Mouse (Mus musculus) limb, embryonic 10.5 days (tissue): ENCODE measurements around the gene Plek2. TPM values are rescaled to one million over a fixed set of nuclear protein-coding genes. Genes with fewer than 3 reads are reported as not detected.

ENCODE experiments used
- DNase-seq: peaks from one replicate; pipeline ENCODE4 v3.0.0-alpha.2; 2017; ENCODE audit warnings: low spot score
- H3K27ac ChIP-seq: fragments of 300-500 bp; sonication (generic); 2 replicates; pipeline ENCODE4 v1.5.1; 2016; ENCODE audit warnings: mild to moderate bottlenecking
- H3K27me3 ChIP-seq: fragments of 300-500 bp; sonication (generic); 2 replicates; pipeline ENCODE4 v1.6.1; 2016; ENCODE audit warnings: low read depth, mild to moderate bottlenecking; ENCODE audit not compliant: poor library complexity, severe bottlenecking
- H3K36me3 ChIP-seq: fragments of 300-500 bp; sonication (generic); 2 replicates; pipeline ENCODE4 v1.6.1; 2016; ENCODE audit warnings: mild to moderate bottlenecking, moderate library complexity
- H3K4me1 ChIP-seq: fragments of 300-500 bp; sonication (generic); 2 replicates; pipeline ENCODE4 v1.6.1; 2016
- H3K4me3 ChIP-seq: fragments of 300-500 bp; sonication (generic); 2 replicates; pipeline ENCODE4 v1.5.1; 2016; ENCODE audit warnings: mild to moderate bottlenecking, moderate library complexity
- H3K9me3 ChIP-seq: fragments of 300-500 bp; sonication (generic); replicated peaks from 2 replicates; pipeline ENCODE4 v1.6.1; 2016; ENCODE audit warnings: mild to moderate bottlenecking
- WGBS: fragments of 180-500 bp; shearing (Covaris S2); methylation state at CpG from one replicate; pipeline ENCODE4 v1.1.7; 2016; 5-methylcytosine and 5-hydroxymethylcytosine counted together
- polyA plus RNA-seq: library from polyadenylated mRNA; unstranded; fragments of >200 nt; fragmentation: Nextera tagmentation; extraction: Ambion mirVana; gene quantifications from 2 replicates; pipeline ENCODE4 v1.2.1, GENCODE M21; 2016

Plek2 gene
- 2.7 and 3.2 TPM in 2 replicates for polyA plus RNA-seq

DNA sequence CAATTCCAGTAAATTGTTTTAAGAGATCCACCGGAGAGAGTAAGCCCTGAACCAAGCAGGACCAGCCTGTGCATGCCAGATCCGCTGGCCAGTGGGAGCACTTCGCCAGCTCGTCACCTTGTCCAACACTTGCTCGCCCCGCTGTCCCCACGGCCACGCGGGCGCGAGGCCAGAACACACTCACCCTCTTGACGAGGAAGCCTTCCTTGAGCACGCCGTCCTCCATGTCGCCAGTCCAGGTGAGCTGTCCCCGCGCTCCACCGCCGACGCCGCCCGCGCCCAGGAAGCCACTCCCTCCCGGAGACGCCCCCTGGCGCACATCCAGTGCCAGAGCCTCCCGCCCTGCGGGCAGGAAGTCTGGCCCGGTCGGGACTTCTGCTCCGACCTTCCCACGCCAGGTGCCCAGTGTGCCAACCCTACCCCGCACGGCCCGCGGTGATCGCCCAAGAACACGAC, at the start of gene Plek2:
TSS of gene Plek2 (minus strand) at position 258 of the 456 bp plus-strand sequence.
- Histone ChIP-seq H3K4me1 (peaks cover 16% of the 10 kb centered on the region), H3K27me3 (peaks cover 68% of the 10 kb centered on the region), H3K36me3 (no peaks in the 10 kb centered on the region), H3K4me3 (peak within 1 kb of the TSS; percentile 54), H3K27ac (peak within 1 kb of the TSS; percentile 61), H3K9me3 (no peaks in the 10 kb centered on the region)
- peak; percentile 74 for DNase-seq
- 2% methylated on average over 38 of the region's 38 CpGs for WGBS

GRCm38 (mm10) chr12:78956405-78956804, 49.6 kb upstream of the Plek2 start:
- no peaks in the 10 kb centered on the region for H3K27me3 ChIP-seq
- no peaks in the 10 kb centered on the region for H3K36me3 ChIP-seq
- H3K4me1 ChIP-seq = no peaks in the 10 kb centered on the region
- no peak overlapping the region for H3K4me3 ChIP-seq
- 81% methylated on average over 4 of the region's 4 CpGs for WGBS
- no peaks in the 10 kb centered on the region for H3K9me3 ChIP-seq
- H3K27ac ChIP-seq = no peak overlapping the region
- DNase-seq = no peak

DNA sequence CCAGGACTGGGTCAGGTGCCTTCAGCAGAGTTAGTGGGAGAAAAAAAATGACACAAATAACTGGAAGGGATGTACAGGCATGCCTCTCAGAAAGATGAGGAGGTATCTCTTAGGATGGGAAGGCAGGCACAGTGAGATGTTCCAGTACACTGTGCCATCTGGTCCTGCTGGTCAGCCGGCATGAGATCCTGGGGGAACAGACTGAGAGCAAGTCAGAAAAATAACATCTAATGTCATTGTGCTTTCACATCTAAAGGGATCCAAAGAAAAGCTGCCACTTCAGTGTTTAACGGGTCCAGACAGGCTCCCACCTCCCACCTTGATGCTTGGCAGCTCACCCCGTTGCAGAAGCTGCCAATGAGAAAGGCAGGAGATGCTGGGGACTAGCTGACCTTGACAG, 45.7 kb upstream of the Plek2 start:
- Histone ChIP-seq H3K4me1 (no peaks in the 10 kb centered on the region), H3K36me3 (no peaks in the 10 kb centered on the region), H3K9me3 (no peaks in the 10 kb centered on the region), H3K27me3 (no peaks in the 10 kb centered on the region), H3K27ac (no peak overlapping the region), H3K4me3 (no peak overlapping the region)
- 72% methylated on average over 3 of the region's 3 CpGs for WGBS
- DNase-seq = no peak

- 77% methylated on average over 11 of the region's 11 CpGs for WGBS
- Histone ChIP-seq H3K4me1 (no peaks in the 10 kb centered on the region), H3K9me3 (no peaks in the 10 kb centered on the region), H3K36me3 (no peaks in the 10 kb centered on the region), H3K4me3 (no peak overlapping the region), H3K27ac (no peak overlapping the region), H3K27me3 (no peaks in the 10 kb centered on the region)
- DNase-seq = no peak
Measured at GRCm38 (mm10) chr12:78952053-78952452, 45.3 kb upstream of the Plek2 start.

DNA sequence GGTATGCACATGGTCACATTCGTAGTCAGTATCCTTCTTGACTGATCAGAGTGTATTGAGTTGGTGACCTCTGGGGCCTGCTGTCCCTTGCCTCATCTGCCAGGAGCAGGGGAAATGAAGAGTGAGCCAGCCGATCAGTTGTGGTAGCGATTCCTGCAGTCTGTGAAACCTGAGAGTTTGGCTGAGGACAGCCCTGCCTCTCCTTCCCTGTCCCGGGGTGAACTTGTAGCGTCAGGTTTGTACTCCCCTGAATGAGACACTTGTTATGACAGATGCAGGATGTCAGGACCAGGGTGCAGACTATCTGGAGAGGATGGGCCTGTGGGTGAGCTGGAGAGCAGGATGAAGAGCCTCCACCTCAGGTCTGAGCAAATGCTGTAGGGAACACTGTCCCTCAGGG, 40.9 kb upstream of the Plek2 start:
- 69% methylated on average over 5 of the region's 5 CpGs for WGBS

DNA sequence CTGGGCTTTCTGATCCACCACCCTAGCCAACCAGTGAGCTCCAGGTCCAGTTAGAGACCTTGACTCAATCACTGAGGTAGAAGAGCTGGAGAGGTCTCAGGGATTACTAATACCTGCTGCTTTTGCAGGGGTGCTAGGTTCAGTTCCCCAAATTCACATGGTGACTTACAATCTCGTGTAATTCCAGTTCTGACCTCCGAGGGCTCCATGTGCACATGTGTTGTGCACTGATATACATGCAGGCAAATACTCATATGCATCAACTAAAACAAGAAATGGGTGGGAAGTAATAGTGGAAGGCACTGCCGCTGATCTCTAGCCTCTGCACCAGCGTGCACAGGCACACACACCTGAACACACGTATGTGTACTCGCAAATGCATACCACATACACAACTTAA, 40.4 kb upstream of the Plek2 start:
- DNase-seq = no peak
- no peaks in the 10 kb centered on the region for H3K36me3 ChIP-seq
- 87% methylated on average over 6 of the region's 6 CpGs for WGBS

More for the DNA sequence above, 40.9 kb upstream of the Plek2 start:
- no peaks in the 10 kb centered on the region for H3K9me3 ChIP-seq
- no peak overlapping the region for H3K4me3 ChIP-seq
- DNase-seq = no peak
- H3K27me3 ChIP-seq = no peaks in the 10 kb centered on the region
- H3K36me3 ChIP-seq = no peaks in the 10 kb centered on the region
- no peaks in the 10 kb centered on the region for H3K4me1 ChIP-seq
- H3K27ac ChIP-seq = no peak overlapping the region

DNA sequence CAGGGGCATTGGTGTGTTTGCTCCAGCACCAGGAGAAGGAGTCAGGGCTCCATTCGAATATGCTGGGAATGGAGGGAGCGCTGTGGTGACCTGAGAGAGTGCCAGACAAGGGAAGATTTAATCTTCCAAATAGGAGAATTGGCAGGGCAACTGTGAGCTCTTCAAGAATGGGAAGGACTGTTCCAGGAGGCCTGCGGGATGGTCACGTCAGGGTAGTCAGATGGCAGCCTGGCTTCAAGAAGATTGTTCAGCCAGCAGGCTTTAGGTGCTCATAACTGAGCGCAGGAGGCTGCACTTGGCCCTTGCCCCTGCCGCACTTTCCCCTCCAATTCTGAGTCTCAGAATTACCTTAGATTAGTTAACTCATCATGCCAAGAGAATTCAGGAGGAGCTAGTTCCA, 36.2 kb upstream of the Plek2 start:
- H3K4me1 ChIP-seq = no peaks in the 10 kb centered on the region; the same call in 1 of the 2 replicates
- no peaks in the 10 kb centered on the region for H3K9me3 ChIP-seq
- no peaks in the 10 kb centered on the region for H3K27me3 ChIP-seq
- H3K36me3 ChIP-seq = no peaks in the 10 kb centered on the region
- no peak overlapping the region for H3K4me3 ChIP-seq
- no peak for DNase-seq
- 87% methylated on average over 6 of the region's 6 CpGs for WGBS
- no peak overlapping the region for H3K27ac ChIP-seq

More for the DNA sequence above, 40.4 kb upstream of the Plek2 start:
- no peaks in the 10 kb centered on the region for H3K4me1 ChIP-seq
- H3K27me3 ChIP-seq = no peaks in the 10 kb centered on the region
- H3K27ac ChIP-seq = no peak overlapping the region
- no peak overlapping the region for H3K4me3 ChIP-seq
- no peaks in the 10 kb centered on the region for H3K9me3 ChIP-seq

GRCm38 (mm10) chr12:78940081-78940480, 33.3 kb upstream of the Plek2 start:
- no peaks in the 10 kb centered on the region for H3K27me3 ChIP-seq
- DNase-seq = no peak
- 83% methylated on average over 5 of the region's 5 CpGs for WGBS

DNA sequence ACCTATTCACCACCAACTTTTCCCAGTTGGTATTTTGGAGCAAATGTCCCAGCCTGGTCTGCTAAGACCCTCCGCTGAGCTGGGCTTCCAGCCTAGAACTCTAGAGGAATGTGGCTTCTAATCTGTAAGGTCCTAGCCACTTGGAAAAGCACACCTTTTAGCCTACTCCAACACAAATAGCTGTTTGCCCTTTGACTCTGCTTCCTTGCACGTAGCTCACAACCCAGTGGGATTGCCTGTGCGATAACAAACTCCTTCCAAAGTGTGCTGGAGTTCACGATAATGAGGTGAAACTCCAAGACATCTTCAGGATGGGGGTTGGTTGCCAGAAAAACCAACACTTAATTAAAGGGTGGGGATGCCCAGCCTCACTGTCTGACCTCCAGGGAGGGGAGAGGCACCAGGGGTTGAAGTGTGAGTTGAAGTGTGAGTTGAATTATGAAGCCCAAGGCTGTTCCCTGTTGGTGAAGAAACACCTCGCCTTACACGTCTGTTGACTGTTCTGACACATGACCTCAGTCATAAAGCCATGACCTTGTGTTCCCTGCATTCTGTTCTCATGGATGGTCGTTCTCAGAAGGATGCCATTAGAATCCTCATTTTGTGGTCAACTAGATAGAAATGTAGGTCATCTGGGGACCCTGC, 32.8 kb upstream of the Plek2 start:
- Histone ChIP-seq H3K4me1 (no peaks in the 10 kb centered on the region; the same call in 1 of the 2 replicates), H3K27me3 (no peaks in the 10 kb centered on the region), H3K36me3 (no peaks in the 10 kb centered on the region), H3K27ac (no peak overlapping the region), H3K9me3 (no peaks in the 10 kb centered on the region), H3K4me3 (no peak overlapping the region)
- 59% methylated on average over 7 of the region's 7 CpGs for WGBS
- no peak for DNase-seq

More at GRCm38 (mm10) chr12:78940081-78940480, 33.3 kb upstream of the Plek2 start:
- no peaks in the 10 kb centered on the region for H3K36me3 ChIP-seq
- H3K4me3 ChIP-seq = no peak overlapping the region
- H3K27ac ChIP-seq = no peak overlapping the region
- no peaks in the 10 kb centered on the region; the same call in 1 of the 2 replicates for H3K4me1 ChIP-seq
- no peaks in the 10 kb centered on the region for H3K9me3 ChIP-seq

GRCm38 (mm10) chr12:78936494-78936893, 29.7 kb upstream of the Plek2 start:
- no peak overlapping the region for H3K27ac ChIP-seq
- H3K27me3 ChIP-seq = no peaks in the 10 kb centered on the region
- H3K4me1 ChIP-seq = peaks cover 2% of the 10 kb centered on the region; the same call in 1 of the 2 replicates
- 47% methylated on average over 4 of the region's 4 CpGs for WGBS
- H3K9me3 ChIP-seq = no peaks in the 10 kb centered on the region
- no peak for DNase-seq
- H3K4me3 ChIP-seq = no peak overlapping the region
- no peaks in the 10 kb centered on the region for H3K36me3 ChIP-seq

DNA sequence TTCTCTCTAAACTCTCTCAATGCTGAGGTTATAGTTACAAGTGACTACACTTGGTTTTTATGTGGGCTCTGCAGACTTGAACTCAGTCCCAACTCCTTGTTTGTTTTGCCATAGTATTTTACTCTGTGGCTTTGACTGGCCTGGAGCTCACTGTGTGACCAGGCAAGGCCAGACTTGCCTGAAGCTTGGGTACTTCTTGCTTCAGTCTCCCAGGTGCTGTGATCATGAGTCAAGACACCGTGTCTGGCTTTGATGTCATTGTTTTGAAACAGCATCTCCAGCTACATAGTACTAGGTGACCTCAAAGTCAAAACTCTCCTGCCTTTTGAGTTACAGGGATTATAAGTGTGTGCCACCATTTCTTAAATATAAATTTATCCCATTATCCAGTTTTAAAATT, 23.1 kb upstream of the Plek2 start:
- no peaks in the 10 kb centered on the region for H3K36me3 ChIP-seq
- no peaks in the 10 kb centered on the region for H3K9me3 ChIP-seq
- H3K4me1 ChIP-seq = peaks cover 6% of the 10 kb centered on the region; the same call in 1 of the 2 replicates
- H3K4me3 ChIP-seq = no peak overlapping the region
- H3K27me3 ChIP-seq = no peaks in the 10 kb centered on the region
- no peak overlapping the region for H3K27ac ChIP-seq
- no peak for DNase-seq
- 82% methylated on average over 1 of the region's 1 CpGs for WGBS

GRCm38 (mm10) chr12:78927287-78927686, 20.5 kb upstream of the Plek2 start:
- DNase-seq = no peak
- Histone ChIP-seq H3K27ac (no peak overlapping the region), H3K36me3 (no peaks in the 10 kb centered on the region), H3K4me1 (peaks cover 6% of the 10 kb centered on the region; the same call in 1 of the 2 replicates), H3K27me3 (no peaks in the 10 kb centered on the region), H3K9me3 (no peaks in the 10 kb centered on the region), H3K4me3 (no peak overlapping the region)
- 85% methylated on average over 5 of the region's 5 CpGs for WGBS

DNA sequence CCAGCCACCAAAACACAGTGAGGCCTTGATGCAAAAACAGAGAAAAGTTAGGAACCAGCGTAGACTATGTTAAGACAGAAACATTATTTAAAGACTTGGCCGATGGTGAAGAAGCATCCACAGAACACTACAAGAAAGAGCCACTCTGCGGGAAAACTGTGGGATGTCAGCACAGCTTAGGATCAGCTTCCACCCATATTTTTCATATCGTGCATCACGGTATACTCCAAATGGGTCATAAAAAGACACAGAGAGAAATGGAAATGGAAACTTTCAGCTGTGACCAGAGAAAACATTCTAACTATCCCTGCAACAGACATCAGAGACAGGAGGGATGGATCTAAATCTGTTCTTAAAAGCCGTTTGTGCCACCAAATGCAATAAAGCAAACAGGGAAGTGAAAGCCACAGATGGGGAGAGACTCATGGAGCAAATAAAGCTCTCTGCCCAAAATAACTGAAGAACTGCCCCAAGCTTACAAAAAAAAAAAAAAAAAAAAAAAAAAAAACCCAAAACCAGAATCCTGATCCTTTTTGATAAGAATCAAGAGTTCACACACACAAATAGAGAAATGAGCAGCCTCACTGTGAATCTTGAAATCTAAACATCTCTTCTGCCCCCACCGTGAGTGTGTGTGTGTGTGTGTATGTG, 16.9 kb upstream of the Plek2 start:
- Histone ChIP-seq H3K9me3 (no peaks in the 10 kb centered on the region), H3K27ac (no peak overlapping the region), H3K27me3 (no peaks in the 10 kb centered on the region), H3K36me3 (no peaks in the 10 kb centered on the region), H3K4me1 (peaks cover 6% of the 10 kb centered on the region; the same call in 1 of the 2 replicates), H3K4me3 (no peak overlapping the region)
- 87% methylated on average over 7 of the region's 7 CpGs for WGBS
- no peak for DNase-seq
